Mouse (Mus musculus) heart, embryonic 11.5 days (tissue): ENCODE results near the gene Bcl11b. TPM values are rescaled to one million over a fixed set of nuclear protein-coding genes. Genes with fewer than 3 reads are reported as not detected.

Source experiments
- ATAC-seq: fragments of 200-750 bp; cut with Nextera tagmentation; replicated peaks from 2 replicates; pipeline ENCODE4 v1.8.0; 2017; ENCODE audit warnings: moderate library complexity; ENCODE audit not compliant: insufficient number of reproducible peaks, low FRiP score, low TSS enrichment
- H3K27ac ChIP-seq: fragments of 300-500 bp; sonication (generic); 2 replicates; pipeline ENCODE4 v1.5.1; 2014; ENCODE audit warnings: mild to moderate bottlenecking, low read depth, low read length
- H3K27me3 ChIP-seq: fragments of 300-500 bp; sonication (generic); 2 replicates; pipeline ENCODE4 v1.6.1; 2014; ENCODE audit warnings: mild to moderate bottlenecking, low read length, mixed read lengths; ENCODE audit not compliant: control insufficient read depth, insufficient read depth
- H3K36me3 ChIP-seq: fragments of 300-500 bp; sonication (generic); 2 replicates; pipeline ENCODE4 v1.6.1; 2014; ENCODE audit warnings: mild to moderate bottlenecking, low read length, moderate library complexity, mixed read lengths; ENCODE audit not compliant: control insufficient read depth, insufficient read depth
- H3K4me1 ChIP-seq: fragments of 300-500 bp; sonication (generic); 2 replicates; pipeline ENCODE4 v1.6.1; 2014; ENCODE audit warnings: low read length; ENCODE audit not compliant: control insufficient read depth, insufficient read depth
- H3K4me2 ChIP-seq: fragments of 300-500 bp; sonication (generic); 2 replicates; pipeline ENCODE4 v1.6.1; 2014; ENCODE audit warnings: mild to moderate bottlenecking, moderate library complexity
- H3K4me3 ChIP-seq: fragments of 300-500 bp; sonication (generic); 2 replicates; pipeline ENCODE4 v1.5.1; 2014; ENCODE audit warnings: low read depth, low read length
- H3K9ac ChIP-seq: fragments of 300-500 bp; sonication (generic); 2 replicates; pipeline ENCODE4 v1.6.1; 2014; ENCODE audit warnings: mild to moderate bottlenecking, low read depth, low read length, moderate library complexity
- H3K9me3 ChIP-seq: fragments of 300-500 bp; sonication (generic); replicated peaks from 2 replicates; pipeline ENCODE4 v1.6.1; 2016; ENCODE audit warnings: low read length; ENCODE audit not compliant: control insufficient read depth
- WGBS: fragments of 180-500 bp; shearing (Covaris S2); extraction: QIAGEN DNeasy Blood & Tissue Kit; methylation state at CpG from one replicate; pipeline ENCODE4 v1.1.7; 2014; ENCODE audit not compliant: insufficient replicate concordance; 5-methylcytosine and 5-hydroxymethylcytosine counted together
- polyA plus RNA-seq: library from polyadenylated mRNA; unstranded; fragments of >200 nt; fragmentation: Nextera tagmentation; extraction: Ambion mirVana; gene quantifications from 2 replicates; pipeline ENCODE4 v1.2.1, GENCODE M21; 2014

Bcl11b gene
- polyA plus RNA-seq, 1 experiment from 2014 or later, result 1.7 TPM

- Histone ChIP-seq H3K4me2 (no peak overlapping the region), H3K4me3 (no peak overlapping the region), H3K9me3 (no peaks in the 10 kb centered on the region), H3K36me3 (no peaks in the 10 kb centered on the region), H3K27me3 (peaks cover 18% of the 10 kb centered on the region), H3K4me1 (no peaks in the 10 kb centered on the region), H3K27ac (no peak overlapping the region), H3K9ac (no peak overlapping the region)
- 66% methylated on average over 4 of the region's 4 CpGs for WGBS
- ATAC-seq, result no peak
Measured at GRCm38 (mm10) chr12:107994421-107994820, 9.0 kb downstream of the Bcl11b start.

GRCm38 (mm10) chr12:107993029-107993428 lies 10.4 kb downstream of the Bcl11b start:
- Histone ChIP-seq H3K9ac (no peak overlapping the region), H3K27ac (no peak overlapping the region), H3K4me1 (no peaks in the 10 kb centered on the region), H3K4me3 (no peak overlapping the region), H3K9me3 (no peaks in the 10 kb centered on the region), H3K27me3 (peaks cover 13% of the 10 kb centered on the region), H3K36me3 (no peaks in the 10 kb centered on the region), H3K4me2 (no peak overlapping the region)
- WGBS, result 63% methylated on average over 4 of the region's 4 CpGs
- ATAC-seq, result no peak

GRCm38 (mm10) chr12:107991191-107991590 lies 12.2 kb downstream of the Bcl11b start:
- no peak overlapping the region for H3K9ac ChIP-seq
- no peak overlapping the region for H3K27ac ChIP-seq
- 86% methylated on average over 11 of the region's 11 CpGs for WGBS
- H3K9me3 ChIP-seq, result no peaks in the 10 kb centered on the region
- no peak overlapping the region for H3K4me3 ChIP-seq
- peaks cover 13% of the 10 kb centered on the region for H3K27me3 ChIP-seq
- no peaks in the 10 kb centered on the region for H3K36me3 ChIP-seq
- H3K4me1 ChIP-seq, result no peaks in the 10 kb centered on the region
- H3K4me2 ChIP-seq, result no peak overlapping the region
- no peak for ATAC-seq

GRCm38 (mm10) chr12:107983211-107983610 lies 20.2 kb downstream of the Bcl11b start:
- Histone ChIP-seq H3K4me3 (no peak overlapping the region), H3K27me3 (peaks cover 1% of the 10 kb centered on the region; the same call in 1 of the 2 replicates), H3K9ac (no peak overlapping the region), H3K36me3 (no peaks in the 10 kb centered on the region), H3K9me3 (no peaks in the 10 kb centered on the region), H3K4me1 (peaks cover 22% of the 10 kb centered on the region), H3K4me2 (no peak overlapping the region), H3K27ac (no peak overlapping the region)
- 62% methylated on average over 8 of the region's 8 CpGs for WGBS
- ATAC-seq, result no peak

- Histone ChIP-seq H3K4me1 (peaks cover 28% of the 10 kb centered on the region), H3K9me3 (no peaks in the 10 kb centered on the region), H3K36me3 (no peaks in the 10 kb centered on the region), H3K27me3 (peaks cover 7% of the 10 kb centered on the region), H3K9ac (no peak overlapping the region), H3K27ac (no peak overlapping the region), H3K4me3 (no peak overlapping the region), H3K4me2 (no peak overlapping the region)
- WGBS, result 68% methylated on average over 9 of the region's 9 CpGs
- no peak for ATAC-seq
Measured at GRCm38 (mm10) chr12:107982306-107982705, 21.1 kb downstream of the Bcl11b start.

GRCm38 (mm10) chr12:107981231-107981630 lies 22.2 kb downstream of the Bcl11b start:
- Histone ChIP-seq H3K4me2 (peak overlapping the region; percentile 90), H3K27ac (0 out of 2 replicates have a peak overlapping the region, but pooled peaks have one; percentile 15), H3K4me3 (peak overlapping the region; percentile 49; the same call in 1 of the 2 replicates), H3K4me1 (peaks cover 39% of the 10 kb centered on the region), H3K27me3 (peaks cover 12% of the 10 kb centered on the region), H3K36me3 (no peaks in the 10 kb centered on the region), H3K9me3 (no peaks in the 10 kb centered on the region), H3K9ac (peak overlapping the region; percentile 80; the same call in 1 of the 2 replicates)
- no peak for ATAC-seq
- WGBS, result 32% methylated on average over 6 of the region's 6 CpGs

GRCm38 (mm10) chr12:107980261-107980961 lies 23.0 kb downstream of the Bcl11b start:
- Histone ChIP-seq H3K27ac (peak overlapping the region; percentile 94), H3K4me3 (peak overlapping the region; percentile 49), H3K27me3 (peaks cover 15% of the 10 kb centered on the region), H3K9me3 (no peaks in the 10 kb centered on the region), H3K4me2 (peak overlapping the region; percentile 90), H3K9ac (peak overlapping the region; percentile 80), H3K36me3 (no peaks in the 10 kb centered on the region), H3K4me1 (peaks cover 40% of the 10 kb centered on the region)
- WGBS, result under 1% methylated on average over 51 of the region's 51 CpGs
- ATAC-seq, result peak; percentile 71

GRCm38 (mm10) chr12:107979710-107980260 lies 23.6 kb downstream of the Bcl11b start:
- peak overlapping the region; percentile 49 for H3K4me3 ChIP-seq
- peak overlapping the region; percentile 90 for H3K4me2 ChIP-seq
- H3K27ac ChIP-seq, result peak overlapping the region; percentile 94
- peak overlapping the region; percentile 80 for H3K9ac ChIP-seq
- H3K4me1 ChIP-seq, result peaks cover 40% of the 10 kb centered on the region
- ATAC-seq, result peak; percentile 73
- 2% methylated on average over 25 of the region's 28 CpGs for WGBS
- H3K27me3 ChIP-seq, result peaks cover 15% of the 10 kb centered on the region
- H3K9me3 ChIP-seq, result no peaks in the 10 kb centered on the region
- H3K36me3 ChIP-seq, result no peaks in the 10 kb centered on the region
